Mouse (Mus musculus): ENCODE results near the gene Vav1. TPM values are rescaled to one million over a fixed set of nuclear protein-coding genes. Genes with fewer than 3 reads are reported as not detected.

Gene Vav1
- polyA plus RNA-seq, 1 experiment = 0.79 TPM

DNA sequence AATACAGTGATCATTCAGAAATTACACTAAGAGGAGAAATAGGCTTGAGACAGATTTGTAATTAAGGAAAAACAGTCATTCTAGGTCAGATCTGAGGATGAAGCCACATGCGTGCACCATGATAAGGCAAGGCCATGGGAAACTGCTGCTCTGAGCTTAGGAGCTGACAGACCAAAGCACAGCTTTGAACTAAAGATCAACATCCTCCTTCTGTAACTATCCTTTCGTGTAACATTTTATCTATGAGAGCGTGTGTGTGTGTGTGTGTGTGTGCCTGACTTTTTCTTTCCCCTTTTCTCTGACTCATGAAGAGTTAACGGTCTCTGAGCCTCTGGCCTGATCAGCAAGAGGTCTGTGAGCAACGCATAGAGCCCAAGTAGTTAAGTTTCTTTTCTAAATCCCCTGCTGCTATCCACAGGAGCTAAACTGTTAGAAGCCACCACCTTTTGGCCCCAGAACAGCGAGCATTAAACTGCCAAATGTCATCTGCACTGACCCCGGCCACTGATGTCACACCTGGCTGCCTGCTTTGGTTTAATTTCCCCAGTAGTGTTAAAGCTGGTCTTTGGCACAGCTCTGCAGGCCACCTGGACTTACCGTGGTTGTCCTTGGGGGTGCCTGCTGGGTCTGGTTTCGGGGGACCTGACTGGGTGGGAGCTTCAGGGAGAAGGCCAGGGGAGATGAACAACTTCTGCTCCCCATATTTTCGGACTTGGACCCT is 35.1 kb upstream of the Vav1 start:
- TF ChIP-seq POLR2A (IDR thresholded peaks at IDR 0.05; ENCODE audit: low read depth, low read length) (no peak), CTCF (IDR thresholded peaks at IDR 0.05; ENCODE audit: borderline replicate concordance, insufficient read depth, low read length) (no peak)
- H3K27ac ChIP-seq (ENCODE audit: insufficient read depth, low read length) = no peak overlapping the region
- 0 out of 2 replicates have a peak, but pooled peaks cover 2% of the 10 kb centered on the region for H3K4me1 ChIP-seq (ENCODE audit: control insufficient read depth, insufficient read depth, low read length)
- H3K4me3 ChIP-seq (ENCODE audit: insufficient read depth, low read length) = no peak overlapping the region

GRCm38 (mm10) chr17:57245311-57245929 is 33.5 kb upstream of the Vav1 start:
- TF ChIP-seq CTCF (IDR thresholded peaks at IDR 0.05; ENCODE audit: borderline replicate concordance, insufficient read depth, low read length) (no peak), POLR2A (IDR thresholded peaks at IDR 0.05; ENCODE audit: low read depth, low read length) (no peak)

GRCm38 (mm10) chr17:57246663-57247392 is 32.1 kb upstream of the Vav1 start:
- H3K4me3 ChIP-seq (ENCODE audit: insufficient read depth, low read length) = peak overlapping the region; percentile 76
- TF ChIP-seq CTCF (IDR thresholded peaks at IDR 0.05; ENCODE audit: borderline replicate concordance, insufficient read depth, low read length) = peak; percentile 21; the same call in 1 of the 2 replicates
- TF ChIP-seq POLR2A (IDR thresholded peaks at IDR 0.05; ENCODE audit: low read depth, low read length) = no peak

More at GRCm38 (mm10) chr17:57245311-57245929, 33.5 kb upstream of the Vav1 start:
- no peak overlapping the region for H3K27ac ChIP-seq (ENCODE audit: insufficient read depth, low read length)
- H3K4me3 ChIP-seq (ENCODE audit: insufficient read depth, low read length) = no peak overlapping the region
- 0 out of 2 replicates have a peak, but pooled peaks cover 4% of the 10 kb centered on the region for H3K4me1 ChIP-seq (ENCODE audit: control insufficient read depth, insufficient read depth, low read length)

DNA sequence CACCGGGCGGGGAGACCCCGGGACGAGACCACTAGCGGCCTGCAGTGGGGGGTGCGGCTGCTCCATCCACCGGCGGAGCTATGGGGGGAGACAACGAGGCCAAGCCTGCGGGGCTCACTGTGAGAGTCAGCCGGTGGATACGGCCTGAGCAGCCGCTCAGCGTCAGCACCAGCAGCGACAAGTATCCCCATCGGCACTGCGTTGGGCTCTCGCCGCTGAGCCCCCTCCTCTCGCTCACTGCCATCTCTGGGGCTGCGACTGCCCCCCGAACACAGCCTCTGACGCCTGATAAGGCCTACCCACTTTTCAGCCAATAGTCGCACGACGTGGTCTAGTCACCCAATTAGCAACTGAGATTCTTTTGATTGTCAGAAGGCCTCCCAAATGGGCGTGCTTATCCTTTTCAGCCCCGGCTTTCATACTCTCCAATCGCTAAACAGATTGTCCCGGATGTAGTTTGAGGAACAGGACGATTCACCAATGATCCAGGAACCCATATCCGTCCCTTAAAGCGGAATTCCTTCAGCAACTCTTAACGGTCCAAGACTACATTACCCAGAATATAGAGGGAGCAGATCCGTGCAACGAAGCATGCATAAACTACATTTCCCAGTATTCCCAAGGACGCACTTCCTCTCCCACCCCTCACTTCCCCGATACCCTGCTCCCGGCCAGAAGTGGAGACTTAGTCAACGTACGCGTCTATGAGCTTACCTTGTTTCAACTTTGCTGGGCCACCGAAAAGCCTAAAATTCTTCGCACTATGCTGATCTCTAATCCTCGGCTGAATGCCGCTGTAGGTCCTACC is 31.3 kb upstream of the Vav1 start:
- H3K27ac ChIP-seq (ENCODE audit: insufficient read depth, low read length) = peak overlapping the region; percentile 78
- no peak for TF ChIP-seq CTCF (IDR thresholded peaks at IDR 0.05; ENCODE audit: borderline replicate concordance, insufficient read depth, low read length)
- peak; percentile 80 for TF ChIP-seq POLR2A (IDR thresholded peaks at IDR 0.05; ENCODE audit: low read depth, low read length)
- H3K4me3 ChIP-seq (ENCODE audit: insufficient read depth, low read length) = peak overlapping the region; percentile 76
- H3K4me1 ChIP-seq (ENCODE audit: control insufficient read depth, insufficient read depth, low read length) = peaks cover 5% of the 10 kb centered on the region; the same call in 1 of the 2 replicates

More at GRCm38 (mm10) chr17:57246663-57247392, 32.1 kb upstream of the Vav1 start:
- Histone ChIP-seq H3K4me1 (ENCODE audit: control insufficient read depth, insufficient read depth, low read length) (0 out of 2 replicates have a peak, but pooled peaks cover 4% of the 10 kb centered on the region), H3K27ac (ENCODE audit: insufficient read depth, low read length) (peak overlapping the region; percentile 78)

DNA sequence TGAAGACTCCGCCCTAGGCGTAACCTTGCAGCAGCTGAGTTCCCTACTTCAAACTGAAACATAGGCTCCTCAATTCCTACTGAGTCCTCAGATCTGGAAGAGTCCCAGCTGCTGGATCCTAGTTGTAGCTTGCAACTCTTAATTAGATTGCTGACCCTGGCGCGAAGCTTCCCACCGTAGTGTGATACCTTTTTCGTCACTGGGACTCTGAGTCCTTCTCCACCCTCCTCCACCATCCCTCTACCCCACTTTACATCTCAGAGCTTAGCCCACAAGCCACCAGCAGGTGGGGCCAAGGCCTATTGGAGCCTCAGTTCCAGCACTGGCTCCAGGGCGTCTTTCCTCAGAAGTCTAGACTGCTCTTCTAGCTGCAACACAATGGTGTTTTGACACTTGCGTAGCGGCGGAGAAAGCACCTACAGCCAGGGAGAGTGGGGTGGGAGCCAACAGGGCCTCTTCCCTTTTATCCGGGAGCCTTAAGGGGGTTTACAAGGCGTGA is 30.6 kb upstream of the Vav1 start, which contains the start of gene Gpr108:
Gene Gpr108 (minus strand): TSS at position 246 of the 499 bp plus-strand sequence.
- Histone ChIP-seq H3K4me1 (ENCODE audit: control insufficient read depth, insufficient read depth, low read length) (peaks cover 5% of the 10 kb centered on the region; the same call in 1 of the 2 replicates), H3K27ac (ENCODE audit: insufficient read depth, low read length) (peak within 1 kb of the TSS; percentile 78), H3K4me3 (ENCODE audit: insufficient read depth, low read length) (peak within 1 kb of the TSS; percentile 76)
- TF ChIP-seq CTCF (IDR thresholded peaks at IDR 0.05; ENCODE audit: borderline replicate concordance, insufficient read depth, low read length) = peak; percentile 70; the same call in 1 of the 2 replicates
- TF ChIP-seq POLR2A (IDR thresholded peaks at IDR 0.05; ENCODE audit: low read depth, low read length) = peak; percentile 54; the same call in 1 of the 2 replicates

DNA sequence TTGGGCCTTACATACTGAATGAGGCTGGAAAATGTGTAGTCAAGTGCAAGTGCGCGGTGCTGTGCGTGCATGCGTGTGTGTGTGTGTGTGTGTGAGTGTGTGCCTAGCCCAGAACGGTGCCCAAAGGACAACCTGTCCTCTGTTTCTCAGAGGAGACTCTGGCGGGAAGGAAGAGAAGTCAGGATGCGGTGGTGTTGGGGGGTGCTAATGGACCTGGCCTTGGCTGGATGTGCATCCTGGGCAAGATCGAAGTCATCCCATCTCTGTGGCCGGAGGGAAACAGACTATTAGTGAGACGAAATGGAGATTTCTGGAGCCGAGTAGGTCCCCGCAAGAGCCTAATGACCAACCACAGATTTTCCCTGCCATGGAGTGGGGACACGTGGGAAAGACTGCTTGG is 30.1 kb upstream of the Vav1 start:
- no peak; the same call in 1 of the 2 replicates for TF ChIP-seq POLR2A (IDR thresholded peaks at IDR 0.05; ENCODE audit: low read depth, low read length)
- TF ChIP-seq CTCF (IDR thresholded peaks at IDR 0.05; ENCODE audit: borderline replicate concordance, insufficient read depth, low read length) = no peak
- H3K27ac ChIP-seq (ENCODE audit: insufficient read depth, low read length) = peak overlapping the region; percentile 57
- peaks cover 5% of the 10 kb centered on the region; the same call in 1 of the 2 replicates for H3K4me1 ChIP-seq (ENCODE audit: control insufficient read depth, insufficient read depth, low read length)
- H3K4me3 ChIP-seq (ENCODE audit: insufficient read depth, low read length) = peak overlapping the region; percentile 20

DNA sequence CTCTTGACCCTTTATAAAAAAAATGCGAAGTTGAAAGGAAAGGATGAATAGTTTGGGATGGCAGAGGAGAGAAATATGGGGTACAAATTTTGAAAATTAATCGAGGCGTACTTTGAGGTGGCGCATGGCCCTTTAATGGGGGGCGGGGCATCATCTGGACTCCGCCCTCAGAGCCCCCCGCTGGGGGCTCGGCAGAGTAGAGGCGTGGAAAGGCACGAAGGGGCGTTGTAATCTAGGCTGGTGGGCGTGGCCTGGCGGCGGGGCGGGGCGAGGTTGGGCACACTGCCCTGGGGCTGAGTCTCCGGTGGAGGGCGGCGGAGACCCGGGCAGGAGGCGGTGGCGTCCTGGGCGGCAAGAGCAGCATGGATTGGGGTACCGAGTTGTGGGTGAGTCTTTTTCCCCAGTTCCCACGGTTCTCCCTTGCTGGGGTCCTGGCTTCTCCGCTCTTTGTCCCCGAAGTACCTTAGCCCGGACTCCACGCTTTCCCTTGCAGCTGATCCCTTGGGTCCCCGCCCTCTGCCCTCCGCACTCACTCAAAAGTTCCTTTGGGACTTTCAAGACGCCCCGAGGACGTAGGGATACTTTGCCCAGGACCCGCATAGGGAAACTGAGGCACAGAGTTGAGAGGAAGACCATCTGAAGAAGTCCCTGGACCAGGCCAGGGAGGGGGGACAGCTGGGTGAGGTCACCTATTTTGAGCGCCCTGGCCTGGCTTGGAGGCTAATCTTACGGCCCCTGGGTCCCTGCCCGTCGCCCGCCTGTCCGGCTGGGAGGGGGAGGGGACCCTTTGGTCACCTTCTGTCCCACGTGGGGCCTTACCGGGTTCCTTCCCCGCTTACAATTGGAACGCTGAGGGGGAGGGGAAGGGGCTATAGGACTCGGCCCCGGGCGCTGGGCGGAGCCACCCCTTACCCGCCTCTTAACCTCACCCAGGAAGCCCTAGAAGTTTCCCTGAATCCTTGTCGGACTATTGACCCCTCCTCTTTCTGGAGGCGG is 29.4 kb upstream of the Vav1 start, which contains the start of gene Trip10:
Gene Trip10 (plus strand): TSS at position 270 of the 996 bp plus-strand sequence.
- Histone ChIP-seq H3K27ac (ENCODE audit: insufficient read depth, low read length) (peak within 1 kb of the TSS; percentile 62), H3K4me3 (ENCODE audit: insufficient read depth, low read length) (peak within 1 kb of the TSS; percentile 85), H3K4me1 (ENCODE audit: control insufficient read depth, insufficient read depth, low read length) (peaks cover 5% of the 10 kb centered on the region; the same call in 1 of the 2 replicates)
- TF ChIP-seq POLR2A (IDR thresholded peaks at IDR 0.05; ENCODE audit: low read depth, low read length) (peak; percentile 87), CTCF (IDR thresholded peaks at IDR 0.05; ENCODE audit: borderline replicate concordance, insufficient read depth, low read length) (no peak)

Measured in embryonic fibroblast, embryonic 13.5 days (primary cell).